Mouse (Mus musculus) MN1 (cell line): Measurements from ENCODE around the gene Hist2h4.
"Not testable (repeated sequence)": the region's sequence is repeated elsewhere in the genome, so short reads cannot be mapped to it uniquely, and the experiment has no call there.

Experiments
- DNase-seq: peaks from one replicate; pipeline ENCODE4 v3.0.0-alpha.2; 2016; ENCODE audit warnings: low spot score

Gene Hist2h4

DNA sequence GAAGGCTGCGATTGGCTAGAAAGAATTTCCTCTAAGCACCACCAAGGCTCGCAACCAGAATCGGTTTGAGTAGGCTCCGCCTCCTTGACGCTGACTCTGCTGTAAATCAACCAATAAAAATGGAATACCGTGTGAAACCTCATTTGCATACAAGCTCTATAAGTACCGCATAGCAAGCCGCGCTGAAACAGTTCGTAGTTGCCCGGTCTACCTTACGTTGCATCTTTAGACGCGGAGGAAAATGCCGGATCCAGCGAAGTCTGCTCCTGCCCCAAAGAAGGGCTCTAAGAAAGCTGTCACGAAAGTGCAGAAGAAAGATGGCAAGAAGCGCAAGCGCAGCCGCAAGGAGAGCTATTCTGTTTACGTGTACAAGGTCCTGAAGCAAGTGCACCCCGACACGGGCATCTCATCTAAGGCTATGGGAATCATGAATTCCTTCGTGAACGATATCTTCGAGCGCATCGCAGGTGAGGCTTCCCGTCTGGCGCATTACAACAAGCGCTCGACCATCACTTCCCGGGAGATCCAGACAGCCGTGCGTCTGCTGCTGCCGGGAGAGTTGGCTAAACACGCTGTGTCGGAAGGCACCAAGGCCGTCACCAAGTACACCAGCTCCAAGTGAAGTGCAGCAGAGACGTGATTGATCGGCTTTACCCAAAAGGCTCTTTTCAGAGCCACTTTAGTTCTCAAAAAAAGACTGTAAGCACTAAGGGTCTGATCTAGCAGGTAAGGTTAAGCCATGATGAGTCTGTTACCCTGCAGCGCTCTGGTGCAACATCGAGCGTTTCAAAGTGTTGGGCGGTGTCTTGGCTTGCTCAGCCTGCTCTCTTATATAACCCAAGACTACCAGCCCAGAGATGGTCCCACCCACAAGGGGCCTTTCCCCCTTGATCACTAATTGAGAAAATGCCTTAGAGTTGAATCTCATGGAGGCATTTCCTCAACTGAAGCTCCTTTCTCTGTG, 6.7 kb upstream of the Hist2h4 start, which contains the start of gene Hist2h2bb:
Gene Hist2h2bb (plus strand): TSS at position 242 of the 964 bp plus-strand sequence.
- peak; percentile 98 for DNase-seq

DNA sequence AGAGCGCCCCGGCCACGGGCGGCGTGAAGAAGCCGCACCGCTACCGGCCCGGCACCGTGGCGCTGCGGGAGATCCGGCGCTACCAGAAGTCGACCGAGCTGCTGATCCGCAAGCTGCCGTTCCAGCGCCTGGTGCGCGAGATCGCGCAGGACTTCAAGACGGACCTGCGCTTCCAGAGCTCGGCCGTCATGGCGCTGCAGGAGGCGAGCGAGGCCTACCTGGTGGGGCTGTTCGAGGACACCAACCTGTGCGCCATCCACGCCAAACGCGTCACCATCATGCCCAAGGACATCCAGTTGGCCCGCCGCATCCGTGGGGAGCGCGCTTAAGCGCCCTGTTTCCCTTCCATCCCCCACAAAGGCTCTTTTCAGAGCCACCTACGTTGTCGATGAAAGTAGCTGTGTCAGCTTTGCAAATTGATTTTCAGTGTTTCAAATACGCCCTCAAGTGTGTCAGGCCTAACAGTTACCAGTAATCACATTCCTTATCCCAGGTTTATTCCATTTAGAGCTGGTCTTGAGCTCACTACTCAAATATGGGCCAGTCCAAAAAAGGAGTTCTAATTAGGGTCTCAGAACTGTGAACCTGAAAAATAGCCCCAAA, 5.8 kb upstream of the Hist2h4 start:
- DNase-seq, result not testable (repeated sequence)

DNA sequence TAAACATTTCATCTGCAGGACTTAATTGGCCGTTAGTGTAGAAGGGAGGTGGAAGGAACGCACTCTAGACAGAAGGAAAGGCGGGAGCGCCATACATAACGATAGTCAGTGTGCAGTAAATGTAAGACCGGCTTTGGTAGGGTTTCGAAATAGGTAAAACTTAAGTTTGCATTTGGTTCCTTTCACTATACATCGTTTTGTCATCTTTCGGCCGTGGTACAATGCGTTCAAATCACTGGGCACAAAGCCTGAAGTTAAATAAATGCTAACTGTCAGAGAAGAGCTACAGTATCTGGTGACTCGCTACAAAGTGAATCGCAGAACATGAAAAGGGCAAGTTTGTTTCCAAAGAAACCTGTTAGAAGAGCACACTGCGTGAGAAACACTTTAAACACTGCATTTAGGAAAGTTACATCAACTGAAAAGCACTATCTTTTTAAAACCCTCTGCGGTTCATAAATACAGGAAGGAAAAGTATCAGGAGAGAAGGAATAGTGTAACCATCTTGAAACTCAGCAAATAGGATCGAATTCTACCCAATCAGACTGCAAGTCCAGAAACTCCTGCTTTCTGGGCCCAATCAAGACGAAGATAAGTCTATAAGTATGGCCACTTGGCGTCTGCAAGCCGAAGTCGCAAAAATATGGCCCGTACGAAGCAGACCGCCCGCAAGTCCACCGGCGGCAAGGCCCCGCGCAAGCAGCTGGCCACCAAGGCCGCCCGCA, 5.1 kb upstream of the Hist2h4 start, which contains the start of gene Hist2h3b:
Gene Hist2h3b (plus strand): TSS at position 604 of the 725 bp plus-strand sequence.
- DNase-seq, result peak; percentile 89

DNA sequence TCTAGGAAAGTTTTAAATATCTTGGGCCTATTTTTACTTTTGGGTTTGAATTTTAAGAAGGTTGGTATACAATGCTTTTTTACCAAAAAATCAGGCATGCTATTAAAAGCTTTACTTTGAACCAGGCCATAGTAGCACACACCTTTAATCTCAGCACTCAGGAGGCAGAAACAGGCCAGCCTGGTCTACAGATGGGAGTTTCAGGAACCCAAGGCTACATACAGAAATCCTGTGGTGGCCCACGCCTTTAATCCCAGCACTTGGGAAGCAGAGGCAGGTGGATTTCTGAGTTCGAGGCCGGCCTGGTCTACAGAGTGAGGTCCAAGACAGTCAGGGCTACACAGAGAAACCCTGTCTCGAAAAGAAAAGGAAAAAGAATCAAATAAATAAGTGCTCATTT, 4.4 kb upstream of the Hist2h4 start:
- DNase-seq, result no peak

DNA sequence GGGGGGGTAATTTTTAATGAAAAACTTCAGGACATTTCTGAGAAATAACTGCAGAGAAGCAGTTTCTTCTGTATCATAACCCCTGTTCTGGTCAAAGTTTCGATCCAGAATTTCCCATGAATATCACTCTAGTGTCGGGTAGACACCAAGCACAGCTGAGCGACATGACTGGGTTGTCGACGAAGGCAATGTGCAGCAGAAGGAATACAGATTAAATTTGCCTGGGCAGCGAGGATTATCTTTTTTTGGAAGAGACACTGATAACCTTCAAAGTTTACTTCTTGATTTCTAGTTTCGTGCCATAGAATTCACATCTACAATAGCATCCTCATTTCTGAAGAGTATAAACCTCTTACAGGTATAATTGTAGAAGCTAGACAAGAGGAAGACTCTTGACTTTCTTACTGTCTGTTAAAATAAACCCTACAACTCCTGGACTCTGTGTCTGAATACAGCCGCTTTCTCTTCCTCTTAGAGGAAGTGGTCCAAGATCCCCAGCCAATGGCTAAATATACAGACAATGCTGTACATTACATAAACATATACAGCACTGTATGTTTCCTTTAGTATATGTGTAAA, 3.1 kb upstream of the Hist2h4 start:
- DNase-seq, result no peak

DNA sequence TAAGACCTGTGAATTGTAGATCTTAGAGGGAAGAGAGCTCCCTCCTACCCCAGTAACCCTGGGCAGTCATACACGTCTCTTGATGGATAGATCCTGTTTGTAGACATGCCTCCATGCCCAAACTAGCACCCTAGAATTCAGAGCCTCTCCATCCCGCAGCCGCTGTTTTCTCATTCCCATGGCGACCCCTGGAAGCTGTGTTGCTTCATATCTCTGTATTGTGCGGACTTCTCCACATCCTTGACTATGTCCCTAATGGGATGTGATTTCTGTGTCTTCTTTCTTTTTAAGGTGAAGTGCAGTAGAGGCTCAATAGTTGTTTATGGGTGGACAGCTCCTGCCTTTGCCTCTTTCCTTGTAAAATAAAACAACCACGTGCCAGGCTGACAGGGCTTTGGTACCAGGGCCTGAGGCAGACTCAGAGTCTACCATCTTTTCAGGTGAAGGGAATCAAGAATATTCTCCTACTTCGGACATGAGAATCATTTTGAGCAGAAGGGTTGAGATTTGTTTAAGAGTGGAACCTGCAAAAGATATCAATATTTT, 1.4 kb upstream of the Hist2h4 start:
- DNase-seq, result peak; percentile 45

GRCm38 (mm10) chr3:96263558-96264403, 670 bp upstream of the Hist2h4 start:
- DNase-seq, result no peak

DNA sequence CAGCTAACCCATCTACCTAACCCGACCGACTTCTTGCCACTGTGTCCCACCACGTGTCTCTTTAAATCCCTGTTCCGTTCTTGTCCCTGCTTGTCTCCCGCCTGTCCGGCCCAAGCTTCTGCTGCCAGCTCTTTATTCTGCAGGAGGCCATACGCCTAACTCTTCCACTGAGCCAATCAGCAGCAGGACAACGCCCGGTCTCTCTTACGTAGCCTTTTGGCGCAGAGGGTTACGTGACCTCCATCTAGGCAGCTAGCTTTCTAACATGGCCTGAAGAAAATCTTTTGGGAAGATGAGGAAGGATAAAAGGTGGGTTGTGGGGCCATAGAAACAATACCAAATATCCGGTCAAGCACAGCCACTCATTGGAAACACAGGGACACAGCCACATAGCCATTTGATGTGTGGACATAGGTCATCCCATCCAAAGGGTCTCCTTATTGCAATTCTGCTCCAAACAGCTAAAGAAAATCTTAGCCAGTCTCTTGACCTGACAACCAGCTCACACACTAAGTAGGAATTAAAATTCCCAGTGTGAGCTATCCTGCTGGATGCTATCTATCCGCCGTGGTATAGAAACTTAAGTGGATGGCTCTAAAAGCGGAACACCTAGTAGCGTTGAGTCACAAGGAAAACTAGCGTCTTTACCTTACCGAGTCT, 765 bp downstream of the Hist2h4 start:
- peak; percentile 91 for DNase-seq

- peak; percentile 31 for DNase-seq
Observed at GRCm38 (mm10) chr3:96261623-96262022, 1.5 kb downstream of the Hist2h4 start.

- DNase-seq, result no peak
Observed at GRCm38 (mm10) chr3:96260220-96260619, 2.9 kb downstream of the Hist2h4 start.

GRCm38 (mm10) chr3:96257190-96257589, 5.9 kb downstream of the Hist2h4 start:
- DNase-seq, result no peak

GRCm38 (mm10) chr3:96255926-96256593, 7.1 kb downstream of the Hist2h4 start:
- DNase-seq, result no peak

DNA sequence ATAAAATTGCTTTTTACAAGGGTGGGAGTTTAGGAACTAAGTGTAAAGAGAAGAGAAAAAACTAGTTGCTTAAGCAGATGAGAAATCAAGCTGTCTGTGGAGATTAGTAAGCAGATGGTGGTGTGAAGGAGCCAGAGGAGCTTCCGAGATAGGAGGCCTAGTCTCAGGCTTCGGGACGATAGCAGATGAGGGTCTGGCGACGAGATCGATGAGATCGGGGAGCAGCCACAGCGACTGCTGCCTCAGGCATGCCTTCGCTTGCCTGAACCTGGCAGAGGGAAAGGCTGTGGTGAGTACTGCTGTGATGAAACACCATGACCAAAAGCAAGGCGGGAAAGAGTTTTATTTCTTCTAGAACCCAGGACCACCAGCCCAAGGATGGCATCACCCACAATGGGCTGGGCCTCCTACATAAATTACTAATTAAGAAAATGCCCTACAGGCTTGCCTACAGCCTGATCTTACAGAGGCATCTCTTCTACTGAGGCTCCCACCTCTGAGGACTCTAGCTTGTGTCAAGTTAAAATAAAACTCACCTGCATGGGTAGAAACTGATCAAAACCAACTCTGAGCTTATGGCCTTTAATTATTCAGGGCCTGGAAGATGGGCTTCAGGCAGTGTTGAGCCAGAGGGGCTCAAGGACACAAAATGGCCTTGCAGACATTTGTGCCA, 8.3 kb downstream of the Hist2h4 start:
- DNase-seq, result no peak

DNA sequence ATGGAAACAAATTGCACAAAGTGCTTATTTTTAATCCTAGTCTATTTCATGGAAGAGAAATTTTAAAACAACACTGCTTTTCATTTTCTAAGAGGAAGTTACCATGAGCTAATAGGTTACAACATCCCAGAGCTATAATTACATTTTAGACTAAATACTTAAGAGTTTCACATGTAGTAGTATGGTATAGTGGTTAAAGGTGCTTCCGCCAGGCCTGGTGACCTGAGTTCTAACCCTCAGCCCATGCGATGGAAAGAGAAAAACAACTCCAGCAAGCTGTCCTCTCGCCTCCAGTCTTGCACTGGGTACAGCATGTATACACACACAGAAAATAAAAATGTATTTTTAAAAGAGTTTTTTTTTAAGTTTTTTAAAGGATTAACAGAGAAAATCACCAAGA, 11.3 kb downstream of the Hist2h4 start:
- DNase-seq, result no peak

- peak; percentile 55 for DNase-seq
Observed at GRCm38 (mm10) chr3:96250890-96251289, 12.2 kb downstream of the Hist2h4 start.

DNA sequence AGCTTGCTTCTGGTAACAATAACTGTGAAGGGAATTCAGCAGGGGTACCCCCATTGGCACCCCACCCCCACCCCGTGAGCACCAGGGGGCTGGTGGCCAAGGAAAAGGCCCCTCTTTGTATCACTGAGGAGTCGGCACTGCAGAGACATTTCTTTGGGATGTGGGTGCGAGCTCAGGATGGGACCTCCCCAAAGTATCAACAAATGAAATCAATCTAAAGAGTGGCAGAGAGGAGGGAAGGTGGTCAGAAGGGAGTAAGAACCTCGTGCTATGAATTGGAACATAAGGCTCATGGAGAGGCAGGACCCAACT, 14.1 kb downstream of the Hist2h4 start:
- DNase-seq, result no peak

DNA sequence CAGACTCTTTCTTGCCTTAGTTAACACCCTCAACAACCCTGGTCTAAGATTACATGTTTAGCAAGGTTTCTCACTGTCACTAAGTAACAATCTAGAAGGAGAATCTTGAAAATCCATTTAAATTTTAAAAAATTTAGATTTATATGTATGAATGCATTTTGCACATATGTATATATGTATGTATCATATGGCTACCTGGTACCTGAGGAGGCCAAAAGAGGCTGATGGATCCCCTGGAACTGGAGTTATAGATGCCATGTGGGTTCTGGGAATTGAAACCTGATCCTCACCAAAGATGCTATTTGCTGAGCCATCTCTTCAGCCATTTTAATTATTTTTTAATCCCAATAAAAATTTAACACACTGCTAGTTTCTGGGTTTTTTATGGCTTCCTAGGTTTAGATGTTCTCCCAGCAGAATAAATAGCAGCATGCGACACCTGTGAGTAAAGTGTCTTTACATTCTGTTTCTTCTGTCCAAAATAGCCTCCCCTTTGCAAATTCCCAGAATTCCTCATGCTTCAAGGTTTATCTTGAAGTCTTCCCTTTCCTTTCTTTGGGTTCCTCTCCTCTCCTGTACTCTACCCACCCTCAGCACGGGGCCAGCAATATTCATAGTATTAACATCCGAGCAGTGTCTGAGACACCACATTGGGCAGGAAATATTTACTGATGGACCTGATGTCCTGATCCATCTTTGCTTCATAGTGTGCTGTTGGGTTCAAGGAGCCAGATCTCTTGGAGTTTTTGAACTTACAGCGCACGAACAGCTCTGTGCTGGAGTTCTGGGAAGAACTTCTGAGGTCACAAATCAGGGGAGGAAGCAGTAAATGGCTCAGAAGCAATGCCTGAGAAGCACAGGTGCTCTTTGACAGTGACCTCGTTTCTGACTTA, 14.7 kb downstream of the Hist2h4 start:
- DNase-seq, result no peak
